Mouse (Mus musculus) erythroblast, embryonic 14.5 days (primary cell): Measurements from ENCODE around the gene Apol9a.
"Not testable (repeated sequence)": the region's sequence is repeated elsewhere in the genome, so short reads cannot be mapped to it uniquely, and the experiment has no call there.

ENCODE experiments used
- GATA1 ChIP-seq: IDR thresholded peaks from 2 replicates; pipeline ENCODE4 v1.6.1; 2012; ENCODE audit warnings: low read length, inconsistent platforms, mixed read lengths
- TAL1 ChIP-seq: IDR thresholded peaks from 3 replicates; pipeline ENCODE4 v1.6.1; 2012; ENCODE audit warnings: low read length, inconsistent platforms, mixed read lengths

- TF ChIP-seq TAL1, GATA1: not testable (repeated sequence)
Measured at GRCm38 (mm10) chr15:77449927-77450326, 39.0 kb upstream of the Apol9a start.
